Mouse (Mus musculus): ENCODE results near the gene Brca2.

DNA sequence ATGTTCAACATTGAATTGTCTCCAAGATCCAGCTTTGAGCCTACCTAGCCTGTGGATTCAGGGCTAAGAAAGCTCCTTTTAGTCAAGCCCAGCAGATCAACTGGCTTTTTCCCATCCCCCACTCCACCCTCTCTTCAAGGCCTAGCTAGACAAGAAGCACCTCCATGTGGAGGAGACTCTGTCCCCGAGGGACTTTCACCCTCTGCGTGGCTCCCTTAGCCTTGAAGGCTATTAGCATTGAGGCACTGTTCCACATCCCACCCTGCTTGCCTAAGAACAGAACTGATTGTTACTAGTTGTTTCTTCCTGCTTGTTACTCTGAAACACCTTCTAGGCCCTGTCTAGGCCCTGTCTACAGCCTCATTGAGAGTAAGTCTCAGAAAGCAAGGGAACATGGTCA lies 67.5 kb downstream of the Brca2 start:
- TF ChIP-seq CTCF (IDR thresholded peaks at IDR 0.05; ENCODE audit: low read depth, low read length), result no peak
- TF ChIP-seq POLR2A (IDR thresholded peaks at IDR 0.05; ENCODE audit: borderline replicate concordance, low read depth, low read length), result no peak
